Mouse (Mus musculus): ENCODE results near the gene Zdhhc21.
A peak's percentile ranks its signal among the peaks of the same experiment; 100 is the strongest.

Gene Zdhhc21

DNA sequence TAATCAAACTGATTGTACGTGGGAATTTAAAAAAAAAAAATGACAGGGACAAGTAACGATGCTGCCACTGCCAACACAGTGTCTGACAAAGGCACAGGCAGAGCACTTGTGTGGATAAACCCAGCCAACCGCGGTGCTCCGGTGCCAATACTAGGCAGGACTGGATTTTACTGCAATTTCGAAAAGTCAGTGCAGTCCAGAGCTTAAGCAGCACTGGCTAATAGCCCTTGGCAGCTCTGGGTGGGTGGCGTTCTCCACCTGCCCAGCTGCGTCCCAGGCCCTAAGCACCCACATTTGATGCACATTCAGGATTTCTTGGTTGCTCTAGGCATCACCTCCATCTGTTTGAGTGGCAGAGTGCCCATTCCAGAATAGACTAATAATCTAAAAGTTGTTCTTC, 3.6 kb upstream of the Zdhhc21 start:
- no peak for DNase-seq (ENCODE audit: low spot score)

DNA sequence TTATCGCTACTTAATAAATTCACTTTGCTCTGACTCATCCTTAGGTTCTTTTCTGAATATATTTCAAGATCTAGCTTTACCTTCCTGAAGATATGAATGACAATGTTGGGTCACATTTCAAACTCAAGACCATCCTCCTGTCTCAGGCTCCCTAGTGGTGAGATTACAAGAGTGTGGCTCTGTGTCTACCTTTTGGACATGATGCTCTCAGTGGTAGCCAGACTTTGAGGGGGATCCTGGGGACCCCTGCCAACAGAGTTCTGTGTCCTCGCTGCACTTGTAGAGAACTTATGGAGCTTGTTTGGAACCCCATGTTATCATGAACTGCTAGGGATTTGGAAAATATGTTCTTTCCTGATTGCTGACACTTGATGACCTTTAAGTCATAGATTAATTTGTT, 1.7 kb upstream of the Zdhhc21 start:
- no peak for DNase-seq (ENCODE audit: low spot score)

DNA sequence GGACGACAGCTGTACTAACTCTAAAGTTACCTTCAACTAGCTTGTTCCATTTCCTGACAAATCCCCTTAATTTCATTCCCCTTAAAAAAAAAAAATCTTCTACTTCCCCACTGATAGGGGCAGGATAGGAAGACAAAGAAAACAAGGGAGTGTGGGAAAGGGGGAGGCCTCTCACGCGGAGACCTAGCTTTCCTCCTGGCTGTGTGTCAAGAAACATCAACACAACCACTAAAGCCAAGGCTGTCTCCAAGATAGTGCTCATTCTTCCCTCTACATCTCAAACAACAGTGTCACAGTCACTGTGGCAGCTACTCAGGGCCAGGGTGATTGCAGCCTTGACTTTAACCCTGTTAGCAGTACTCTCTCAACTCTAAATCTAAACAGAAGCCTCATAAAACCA, 808 bp upstream of the Zdhhc21 start:
- DNase-seq (ENCODE audit: low spot score): peak; percentile 29

GRCm38 (mm10) chr4:82858431-82859010, 1.2 kb downstream of the Zdhhc21 start:
- DNase-seq (ENCODE audit: low spot score): no peak

DNA sequence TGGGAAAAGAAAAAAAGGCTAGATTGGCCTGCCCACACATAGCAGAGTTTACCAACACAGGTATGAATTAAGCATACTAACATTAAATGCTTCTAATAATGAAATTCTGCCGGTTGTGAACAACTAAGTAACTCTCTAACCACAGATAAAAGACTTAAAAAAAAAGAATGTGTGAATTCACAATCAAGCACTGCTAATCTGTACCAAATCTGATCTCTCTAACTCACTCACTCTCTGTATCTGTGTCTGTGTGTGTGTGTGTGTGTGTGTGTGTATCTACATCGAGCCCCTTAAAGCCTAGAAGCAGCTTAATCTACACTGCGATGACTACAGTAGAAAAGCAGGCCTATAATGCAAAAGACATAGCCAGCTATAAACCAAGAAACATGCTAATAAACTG, 2.8 kb downstream of the Zdhhc21 start:
- DNase-seq (ENCODE audit: low spot score): no peak

DNA sequence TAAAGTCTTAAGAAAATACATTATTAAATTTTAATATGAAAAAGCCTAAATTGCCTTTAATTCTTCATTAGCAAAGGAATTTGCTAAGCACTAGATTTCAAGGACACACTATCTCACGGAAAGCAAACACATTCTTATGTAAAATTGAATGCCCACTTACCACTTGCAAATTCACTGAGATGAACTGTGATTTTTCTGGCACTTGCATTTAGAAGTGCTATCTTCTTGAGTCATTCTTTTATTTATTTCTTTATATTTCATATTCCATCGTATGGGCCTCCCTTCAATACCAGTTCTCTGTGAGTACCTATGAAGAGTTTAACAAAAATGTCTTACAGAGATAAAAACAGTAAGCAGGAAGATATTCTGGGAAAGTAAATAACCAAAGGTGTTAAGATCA, 5.9 kb downstream of the Zdhhc21 start:
- no peak for DNase-seq (ENCODE audit: low spot score)

- DNase-seq (ENCODE audit: low spot score): no peak
These were observed 11.1 kb downstream of the Zdhhc21 start for GRCm38 (mm10) chr4:82848552-82849234.

GRCm38 (mm10) chr4:82837526-82838240, 22.1 kb downstream of the Zdhhc21 start:
- no peak for DNase-seq (ENCODE audit: low spot score)

DNA sequence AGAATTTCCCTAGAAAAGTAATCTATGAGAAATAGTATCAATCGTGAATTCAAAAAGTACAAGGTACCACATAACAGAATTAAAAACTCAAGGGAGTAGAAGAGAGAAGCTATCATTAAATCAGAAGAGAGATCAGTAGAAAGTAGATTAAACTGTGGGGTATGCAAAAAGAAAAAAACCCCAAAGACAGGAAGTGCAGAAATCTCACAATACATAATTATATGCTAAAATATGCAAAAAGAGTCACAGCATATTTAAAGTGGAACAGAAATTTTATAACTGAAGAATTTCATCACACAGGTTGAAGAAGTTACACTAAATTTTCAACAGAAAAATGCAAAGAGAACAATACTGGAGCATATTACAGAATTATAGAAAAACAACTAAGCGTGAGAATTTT, 28.6 kb downstream of the Zdhhc21 start:
- no peak for DNase-seq (ENCODE audit: low spot score)

GRCm38 (mm10) chr4:82829429-82829828, 30.3 kb downstream of the Zdhhc21 start:
- DNase-seq (ENCODE audit: low spot score): no peak

- no peak for DNase-seq (ENCODE audit: low spot score)
These were observed 32.8 kb downstream of the Zdhhc21 start for GRCm38 (mm10) chr4:82827001-82827400.

DNA sequence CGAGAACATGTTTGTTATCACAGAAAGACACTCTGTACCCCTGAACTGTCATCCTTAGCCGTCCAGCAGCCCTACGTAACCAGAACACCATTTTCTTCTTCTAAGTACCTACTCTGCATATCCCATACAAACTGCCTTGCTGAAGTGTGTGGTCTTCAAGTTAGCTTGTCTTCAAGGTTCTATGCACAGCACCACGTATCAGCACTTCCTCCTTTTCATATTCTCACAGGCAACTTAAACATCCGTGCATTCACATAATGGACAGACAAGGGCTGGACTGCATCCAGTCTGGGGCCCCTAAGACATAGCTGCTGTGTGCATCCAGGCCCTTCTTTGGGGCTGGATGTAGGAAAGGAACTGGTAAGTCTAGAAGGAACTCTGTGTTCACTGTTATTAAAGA, 41.9 kb downstream of the Zdhhc21 start:
- DNase-seq (ENCODE audit: low spot score): no peak

- no peak for DNase-seq (ENCODE audit: low spot score)
These were observed 43.4 kb downstream of the Zdhhc21 start for GRCm38 (mm10) chr4:82816351-82816750.

GRCm38 (mm10) chr4:82815296-82815695, 44.5 kb downstream of the Zdhhc21 start:
- DNase-seq (ENCODE audit: low spot score): no peak

GRCm38 (mm10) chr4:82813356-82813755, 46.4 kb downstream of the Zdhhc21 start:
- DNase-seq (ENCODE audit: low spot score): no peak

GRCm38 (mm10) chr4:82807811-82808210, 51.9 kb downstream of the Zdhhc21 start:
- DNase-seq (ENCODE audit: low spot score): no peak

DNA sequence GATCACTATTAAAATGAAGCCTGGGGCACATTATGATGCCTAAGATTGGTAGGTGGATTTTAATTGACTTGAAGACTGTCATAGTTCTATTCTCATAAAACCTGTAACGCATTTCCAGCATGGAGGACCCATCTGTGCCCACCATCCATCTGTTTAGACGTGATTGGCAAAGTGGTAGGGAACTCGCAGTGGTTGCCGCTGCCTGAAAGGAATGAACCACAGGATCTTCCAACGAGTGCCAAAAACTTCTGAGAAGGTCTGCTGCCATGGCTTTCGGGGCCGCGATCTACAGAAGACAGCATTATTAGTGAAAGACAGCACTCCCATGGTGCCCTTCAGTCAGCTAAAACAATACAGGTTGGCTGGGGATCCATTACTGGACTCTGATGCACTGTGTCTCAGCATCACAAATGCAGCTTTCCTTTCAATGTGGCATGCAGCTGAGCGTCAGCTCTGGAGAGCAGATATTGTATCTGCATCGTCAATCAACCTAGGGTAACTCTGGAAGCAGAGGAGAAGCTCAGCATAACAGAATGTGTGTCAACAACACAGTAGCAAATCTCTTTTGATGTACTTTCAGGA, 53.5 kb downstream of the Zdhhc21 start:
- no peak for DNase-seq (ENCODE audit: low spot score)

- no peak for DNase-seq (ENCODE audit: low spot score)
These were observed 55.7 kb downstream of the Zdhhc21 start for GRCm38 (mm10) chr4:82804019-82804418.

DNA sequence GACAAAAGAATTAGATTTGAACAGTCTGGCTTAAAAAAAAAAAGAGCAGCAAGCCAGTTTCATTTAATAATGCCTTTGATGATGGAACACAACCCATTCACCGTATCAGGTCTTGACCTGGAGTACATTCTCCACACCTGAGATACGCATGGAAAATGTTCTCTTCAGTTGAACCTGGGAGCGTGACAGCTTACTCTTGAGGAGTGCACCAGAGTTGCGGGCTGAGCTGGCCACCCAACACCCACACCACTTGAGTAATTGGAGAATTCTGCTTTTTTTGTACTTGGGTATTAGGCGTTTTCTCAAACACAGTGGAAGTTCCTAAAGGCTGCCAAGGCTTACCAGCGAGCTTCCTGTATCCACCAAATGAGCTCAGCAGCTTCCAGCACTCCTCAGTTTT, 66.2 kb downstream of the Zdhhc21 start:
- DNase-seq (ENCODE audit: low spot score): no peak

DNA sequence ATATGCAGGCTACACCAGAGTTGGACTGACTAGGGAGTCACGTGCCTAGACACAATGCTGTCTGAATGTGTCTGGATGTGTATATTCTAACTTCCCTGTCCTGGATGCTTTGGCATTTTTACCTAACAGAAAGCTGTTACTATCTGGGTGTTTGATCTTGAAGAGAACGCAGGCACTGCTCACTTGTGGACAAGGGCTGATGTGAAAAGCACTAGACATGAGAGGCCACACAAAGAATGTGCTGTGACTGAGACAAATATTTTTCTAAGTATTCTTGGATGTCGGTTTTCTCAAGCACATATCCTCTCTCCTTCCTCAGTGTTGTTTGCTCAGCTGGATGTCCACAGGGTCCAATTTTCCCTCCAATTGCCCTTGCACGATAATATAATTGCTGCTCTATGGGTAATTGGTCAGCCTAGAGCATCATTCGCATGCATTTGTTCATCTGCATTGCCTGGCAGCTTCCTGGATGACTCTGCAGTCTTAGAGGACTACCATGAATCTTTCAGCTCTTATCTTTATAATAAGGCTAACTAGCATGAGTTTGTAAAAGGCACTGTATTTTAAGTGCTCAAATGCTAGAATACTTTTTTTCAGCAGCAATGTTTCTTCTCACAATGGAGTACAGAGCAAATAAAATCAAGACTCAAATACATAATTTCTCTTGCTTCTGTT, 66.7 kb downstream of the Zdhhc21 start:
- no peak for DNase-seq (ENCODE audit: low spot score)

DNA sequence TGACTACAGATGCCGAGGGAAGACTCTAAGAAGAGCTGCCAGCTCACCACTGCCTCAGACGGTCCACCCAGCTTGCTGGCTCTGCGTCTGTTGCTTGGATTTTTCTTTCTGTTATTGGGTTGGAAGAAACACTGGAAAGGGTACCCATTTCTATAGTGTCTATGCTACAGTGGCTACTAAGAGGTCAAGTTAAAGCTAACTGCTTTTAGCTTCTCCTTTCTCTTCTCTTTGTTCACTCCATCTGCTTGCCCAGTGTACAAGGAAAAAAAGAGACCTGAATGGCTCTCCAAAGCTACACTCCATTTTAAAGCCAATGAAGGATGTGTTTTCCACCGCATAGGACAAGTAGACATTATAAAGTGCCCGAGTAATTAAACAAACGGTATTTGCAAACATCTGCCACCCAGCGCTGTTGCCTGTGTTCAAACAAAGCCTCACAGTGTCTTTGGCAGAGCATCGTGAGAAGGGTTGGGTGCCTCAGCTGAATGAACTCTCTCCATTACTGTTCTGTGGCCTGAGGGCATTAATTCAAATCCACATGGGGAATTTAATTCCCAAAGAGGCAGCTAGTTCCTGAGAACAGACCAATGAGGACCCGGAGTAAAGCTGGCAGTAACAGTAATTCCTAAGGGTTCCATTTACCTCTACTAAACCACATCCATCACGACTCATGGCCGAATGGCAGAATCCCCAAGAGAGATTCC, 94.1 kb downstream of the Zdhhc21 start:
- no peak for DNase-seq (ENCODE audit: low spot score)

DNA sequence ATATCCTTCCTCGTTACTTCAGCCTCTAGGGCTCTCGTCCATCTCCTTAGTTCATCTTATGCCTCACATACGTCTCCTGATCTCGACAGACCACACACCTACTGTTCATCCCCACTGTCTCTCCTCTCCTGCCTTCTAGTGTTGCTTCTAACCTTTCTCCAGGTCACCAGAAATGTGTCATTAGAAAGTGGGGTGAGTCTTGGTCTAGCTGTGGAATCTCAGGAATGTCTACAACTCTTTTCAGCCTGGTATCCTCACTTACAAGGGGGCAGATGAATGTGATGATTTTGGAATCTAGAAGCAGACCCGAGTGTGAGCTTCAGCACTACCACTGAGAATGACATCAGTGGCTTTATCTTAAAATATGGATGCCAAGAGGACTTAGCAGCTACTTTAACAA, 96.2 kb downstream of the Zdhhc21 start:
- no peak for DNase-seq (ENCODE audit: low spot score)
